Mouse (Mus musculus): ENCODE data around the gene Nol10.
"Not testable (repeated sequence)": the region's sequence is repeated elsewhere in the genome, so short reads cannot be mapped to it uniquely, and the experiment has no call there.

Nol10 gene

DNA sequence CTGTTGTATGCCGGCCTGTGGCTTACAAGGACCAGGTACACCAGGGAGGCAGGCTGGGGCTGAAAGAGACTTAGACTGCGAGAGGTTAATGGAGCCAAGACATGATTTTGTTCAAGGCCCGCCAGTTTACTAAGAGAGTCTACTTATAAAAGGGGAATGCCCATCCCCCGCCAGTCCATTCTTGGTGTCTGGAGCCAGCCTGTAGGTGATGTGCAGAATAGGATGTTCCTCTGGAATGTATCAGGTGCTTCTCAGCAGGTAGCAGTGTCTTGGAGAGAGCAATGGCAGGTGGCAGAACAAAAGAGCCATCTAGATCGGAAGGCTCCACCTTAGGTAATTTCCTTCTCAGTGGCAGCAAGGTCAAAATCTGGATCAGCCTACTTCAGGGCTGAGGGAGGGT, 116.3 kb downstream of the Nol10 start:
- DNase-seq = not testable (repeated sequence)

DNA sequence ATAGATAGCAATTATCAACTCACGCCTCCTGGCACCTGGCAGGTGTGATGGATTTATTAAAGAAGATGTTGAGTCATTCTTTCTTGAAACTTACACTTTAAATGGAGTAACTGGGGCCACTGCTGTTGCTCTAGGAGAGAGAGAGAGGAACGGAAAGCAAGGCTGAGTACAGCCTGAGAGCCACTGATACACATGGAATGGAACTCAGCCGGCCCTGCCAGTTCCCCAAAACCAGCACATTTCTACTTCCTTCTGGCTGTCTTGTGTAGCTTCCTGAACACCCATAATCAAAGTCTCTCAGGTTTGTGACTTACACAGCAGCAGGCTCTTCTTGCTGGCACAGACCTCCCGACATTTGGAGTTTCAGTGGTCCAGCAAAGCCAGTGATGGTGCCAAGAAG, 118.5 kb downstream of the Nol10 start:
- no peak for DNase-seq

DNA sequence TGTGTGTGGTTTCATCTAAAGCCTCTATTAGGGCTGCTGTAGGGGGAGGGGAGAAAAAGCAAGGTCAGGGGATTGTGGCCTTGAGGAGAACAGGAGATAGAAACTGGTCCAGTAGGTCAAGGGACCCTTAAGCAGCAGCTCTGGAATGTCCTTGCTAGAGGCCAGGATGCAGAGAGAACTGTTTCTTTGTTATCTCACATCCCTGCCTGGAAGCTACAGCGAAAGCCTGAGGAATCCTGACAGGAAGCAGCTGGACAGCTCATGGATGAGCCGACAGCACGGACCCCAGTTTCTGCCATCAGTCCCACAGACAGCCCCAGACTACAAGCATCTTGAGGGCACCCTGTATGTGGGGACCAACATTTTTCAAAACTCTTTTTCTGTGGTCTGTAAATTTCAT, 120.1 kb downstream of the Nol10 start:
- DNase-seq = no peak

DNA sequence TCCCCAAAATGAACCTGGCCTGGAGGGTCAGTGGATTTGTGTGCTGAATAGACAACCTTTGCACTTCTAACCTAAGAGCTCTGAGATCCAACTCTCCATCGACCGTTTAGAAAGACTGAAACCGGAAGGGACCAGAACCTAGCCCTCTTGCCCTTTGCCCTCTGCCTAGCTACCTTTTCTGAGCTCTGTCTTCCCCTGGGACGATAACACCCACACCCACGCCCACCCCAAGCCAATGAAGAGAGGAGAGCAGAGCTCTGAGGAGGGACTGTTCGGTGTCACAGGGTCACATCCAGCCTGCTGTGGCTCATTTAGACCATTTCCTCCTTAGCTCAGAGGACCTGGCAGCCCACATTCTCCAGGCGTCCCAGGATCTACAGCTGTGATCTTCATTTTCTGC, 121.6 kb downstream of the Nol10 start:
- no peak for DNase-seq

DNA sequence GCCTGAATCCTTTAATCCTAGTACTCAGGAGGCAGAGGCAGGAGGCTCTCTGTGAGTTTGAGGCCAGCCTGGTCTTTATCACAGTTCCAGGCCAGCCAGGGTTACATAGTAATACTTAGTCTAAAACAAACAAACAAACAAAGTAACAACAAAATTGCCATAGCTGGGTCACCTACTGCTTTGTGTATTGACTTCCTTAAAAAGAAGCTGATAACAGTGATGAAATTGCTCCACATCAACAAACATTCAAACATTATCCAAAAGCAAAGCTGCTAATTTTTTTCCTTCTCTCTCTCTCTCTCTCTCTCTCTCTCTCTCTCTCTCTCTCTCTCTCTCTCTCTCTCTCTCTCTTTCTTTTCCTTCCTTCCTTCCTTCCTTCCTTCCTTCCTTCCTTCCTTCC, 122.3 kb downstream of the Nol10 start:
- not testable (repeated sequence) for DNase-seq

DNA sequence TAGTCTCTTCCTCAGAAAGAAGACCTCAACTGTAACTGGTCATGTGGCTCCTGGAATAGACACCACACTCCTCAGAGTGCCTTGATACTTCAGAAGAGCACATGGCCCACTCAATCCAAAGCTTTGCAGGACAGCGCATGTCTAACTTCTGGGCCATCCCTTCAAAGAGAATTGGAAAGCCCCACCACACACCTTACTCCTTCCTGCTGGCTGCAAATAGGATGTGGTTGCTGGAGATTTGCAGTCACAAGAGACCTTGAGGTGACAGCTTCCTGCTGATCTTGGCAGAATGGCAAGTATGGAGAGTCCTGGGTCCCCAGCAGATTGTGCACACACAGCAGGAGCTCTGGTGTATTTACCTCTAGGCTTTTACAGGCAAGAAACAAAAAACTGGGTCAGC, 123.1 kb downstream of the Nol10 start:
- DNase-seq = peak; percentile 5

DNA sequence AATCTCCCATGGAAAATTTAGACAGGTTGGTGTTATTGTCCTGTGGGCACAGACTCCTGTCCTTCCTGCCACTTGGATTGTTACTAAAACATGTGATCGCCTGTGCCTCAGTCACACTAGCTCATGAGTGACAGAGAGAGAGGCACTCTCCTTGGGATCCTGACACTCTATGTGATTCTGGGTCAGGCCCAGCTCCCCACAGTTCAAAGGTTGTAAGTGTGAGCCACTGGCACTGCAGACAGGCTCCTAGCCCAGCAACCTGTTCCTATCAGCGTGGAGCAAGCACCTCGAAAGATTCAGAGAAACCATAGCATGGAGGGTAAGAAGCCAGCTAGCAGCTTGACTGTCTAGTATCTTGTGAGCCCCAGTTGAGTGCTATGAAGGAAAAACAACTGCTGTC, 124.9 kb downstream of the Nol10 start:
- DNase-seq = no peak

DNA sequence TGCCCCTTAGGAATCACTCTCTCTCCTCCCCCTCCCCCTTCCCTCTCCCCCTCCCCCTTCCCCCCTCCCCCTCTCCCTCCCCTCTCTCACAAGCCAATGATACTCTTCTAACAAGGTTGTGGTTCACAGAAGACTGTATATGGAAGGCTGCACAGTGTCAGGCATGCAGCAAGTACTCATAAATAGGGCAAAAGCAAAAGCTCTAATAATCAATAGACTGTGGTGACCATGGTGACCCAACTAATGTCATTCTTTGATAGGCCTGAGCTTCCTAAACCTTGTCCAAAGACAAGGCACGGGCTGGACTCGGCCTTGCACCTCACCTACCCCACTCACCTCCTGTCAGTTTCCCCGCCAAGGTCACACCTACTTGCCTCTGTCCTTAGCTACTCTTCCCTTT, 125.6 kb downstream of the Nol10 start:
- DNase-seq = no peak

DNA sequence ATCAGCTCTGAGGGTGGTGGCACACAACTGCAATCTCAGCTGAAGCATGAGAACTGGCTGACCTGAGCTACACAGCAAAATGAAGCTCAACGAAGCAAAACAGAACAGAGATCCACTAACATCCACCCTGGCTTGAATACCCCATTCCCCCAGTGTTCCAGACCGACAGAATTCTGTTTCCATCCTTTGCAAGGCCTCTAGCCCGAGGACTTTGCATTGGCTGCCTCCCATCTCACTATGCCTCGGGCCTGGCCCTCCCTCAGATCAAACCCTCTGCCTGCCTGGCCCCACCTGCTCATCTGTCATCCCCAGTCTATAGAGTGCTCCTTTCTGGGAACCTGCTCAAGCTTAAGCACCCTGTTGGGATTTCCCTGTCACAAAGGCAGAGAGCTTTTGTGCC, 126.4 kb downstream of the Nol10 start:
- DNase-seq = no peak

DNA sequence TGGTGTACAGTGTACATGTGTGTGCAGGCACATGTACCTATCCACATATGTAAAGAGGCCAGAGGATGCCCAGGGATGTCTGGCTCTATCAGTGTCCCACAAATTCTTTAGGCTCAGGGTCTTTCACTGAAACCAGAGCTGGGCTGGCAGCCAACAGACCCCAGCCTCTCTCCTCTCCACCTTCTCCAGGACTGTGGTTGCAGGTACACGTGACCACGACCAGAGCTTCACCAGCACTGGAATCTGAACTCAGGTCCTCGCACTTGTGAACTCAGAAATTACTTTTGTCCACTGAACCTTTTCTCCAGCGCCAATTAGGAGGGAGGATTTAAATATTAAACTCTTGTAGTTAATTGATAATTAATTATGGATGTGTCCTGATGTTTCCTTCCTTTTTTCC, 126.9 kb downstream of the Nol10 start:
- no peak for DNase-seq

DNA sequence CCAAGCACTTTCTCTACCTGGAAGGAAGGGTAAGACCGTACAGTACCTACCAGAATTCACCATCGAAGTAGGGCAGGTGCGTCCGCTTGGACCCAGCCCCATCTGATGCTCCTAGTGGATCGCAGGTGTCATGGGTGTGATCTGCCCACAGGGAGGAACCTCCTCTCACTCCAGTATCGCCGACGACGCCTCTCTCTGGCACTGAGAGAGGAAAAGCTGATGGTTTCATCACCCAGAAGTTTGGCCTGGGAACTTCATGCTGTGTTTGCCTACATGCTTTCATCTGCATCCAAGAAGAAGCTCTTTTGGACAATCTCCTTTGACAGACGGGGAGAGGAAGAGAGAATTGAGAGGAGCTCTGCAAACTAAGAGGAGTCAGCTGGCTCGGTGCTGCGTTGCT, 129.9 kb downstream of the Nol10 start:
- no peak for DNase-seq

DNA sequence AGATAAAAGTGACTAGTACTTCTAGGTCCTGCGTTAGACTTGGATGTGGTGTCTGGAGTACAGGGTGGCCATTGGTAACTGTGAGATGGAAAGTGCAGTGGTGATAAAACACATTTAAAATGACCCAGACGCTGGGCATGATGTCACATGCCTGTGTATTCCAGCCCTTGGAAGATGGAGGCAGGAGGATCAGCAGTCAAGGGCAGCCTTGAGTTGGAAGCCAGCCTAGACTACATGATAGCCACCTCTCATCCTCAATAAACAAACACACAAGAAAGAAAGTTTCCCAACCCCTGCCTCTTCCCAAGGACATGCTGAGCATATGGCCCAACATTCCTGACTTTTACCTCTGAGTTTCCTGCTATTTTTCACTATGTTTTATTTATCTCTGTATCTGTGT, 130.6 kb downstream of the Nol10 start:
- DNase-seq = no peak
